Mouse (Mus musculus) CH12.LX (cell line): Measurements from ENCODE around the gene Alk.

Source experiments
- BHLHE40 ChIP-seq: IDR thresholded peaks from 2 replicates; pipeline ENCODE4 v1.6.1; 2011; ENCODE audit warnings: mild to moderate bottlenecking, low read depth, low read length, improper control_type of control experiment
- CHD1 ChIP-seq: IDR thresholded peaks from 2 replicates; pipeline ENCODE4 v1.6.1; 2012; ENCODE audit warnings: low read depth, low read length, improper control_type of control experiment, inconsistent platforms
- CTCF ChIP-seq, 2 experiments: IDR thresholded peaks in 1 of 2; conservative IDR thresholded peaks in 1 of 2; 2 replicates each; pipeline ENCODE4 v1.5.1; 2011 to 2012; ENCODE audit warnings: low read depth in 2 of 2, low read length in 2 of 2, improper control_type of control experiment in 1 of 2, inconsistent platforms in 1 of 2, mild to moderate bottlenecking in 1 of 2, moderate library complexity in 1 of 2
- GABPA ChIP-seq: IDR thresholded peaks from 2 replicates; pipeline ENCODE4 v1.6.1; 2012; ENCODE audit warnings: low read depth, low read length, improper control_type of control experiment, inconsistent platforms; ENCODE audit not compliant: insufficient replicate concordance
- KAT2A ChIP-seq: IDR thresholded peaks from 2 replicates; pipeline ENCODE4 v1.6.1; 2012; ENCODE audit warnings: low read length, improper control_type of control experiment, inconsistent platforms; ENCODE audit not compliant: insufficient replicate concordance
- MEF2A ChIP-seq: IDR thresholded peaks from 2 replicates; pipeline ENCODE4 v1.6.1; 2014; ENCODE audit warnings: low read depth, mild to moderate bottlenecking, inconsistent platforms, low read length, improper control_type of control experiment, borderline replicate concordance
- POLR2A ChIP-seq: IDR thresholded peaks from 2 replicates; pipeline ENCODE4 v1.6.1; 2011; ENCODE audit warnings: low read depth, mild to moderate bottlenecking, improper control_type of control experiment, low read length
- RAD21 ChIP-seq: IDR thresholded peaks from 2 replicates; pipeline ENCODE4 v1.6.1; 2011; ENCODE audit warnings: low read depth, mild to moderate bottlenecking, low read length, improper control_type of control experiment, moderate library complexity
- SMC3 ChIP-seq: IDR thresholded peaks from 2 replicates; pipeline ENCODE4 v1.6.1; 2011; ENCODE audit warnings: low read depth, low read length, improper control_type of control experiment
- TCF12 ChIP-seq: IDR thresholded peaks from 2 replicates; pipeline ENCODE4 v1.6.1; 2014; ENCODE audit warnings: low read depth, mild to moderate bottlenecking, inconsistent platforms, low read length, improper control_type of control experiment
- USF1 ChIP-seq: IDR thresholded peaks from 2 replicates; pipeline ENCODE4 v1.6.1; 2014; ENCODE audit warnings: low read depth, mild to moderate bottlenecking, inconsistent platforms, low read length, improper control_type of control experiment

- TF ChIP-seq CTCF (conservative IDR thresholded peaks at IDR 0.05 in 1 of 2, IDR thresholded peaks at IDR 0.05 in 1 of 2; ENCODE audit: low read depth in 2 of 2, low read length in 2 of 2), result peak in 1 of 2 experiments; percentile 51; a peak in 2 of 4 replicates
- TF ChIP-seq TCF12, result no peak
- TF ChIP-seq GABPA, result no peak
- TF ChIP-seq POLR2A, result no peak
- no peak for TF ChIP-seq CHD1
- TF ChIP-seq BHLHE40, result no peak
- TF ChIP-seq MEF2A, result no peak
- no peak for TF ChIP-seq USF1
- TF ChIP-seq SMC3, result peak; percentile 56
- TF ChIP-seq KAT2A, result no peak
- peak; percentile 54 for TF ChIP-seq RAD21
These were observed 284.9 kb downstream of the Alk start for GRCm38 (mm10) chr17:72319576-72319975.
